Mouse (Mus musculus) ES-CJ7 (cell line): Measurements from ENCODE around the gene Itgb2.

Source experiments
- DNase-seq: peaks from one replicate; pipeline ENCODE4 v3.0.0; 2011; ENCODE audit warnings: low read depth, low spot score

Itgb2 gene

GRCm38 (mm10) chr10:77516379-77516951, 13.6 kb upstream of the Itgb2 start:
- DNase-seq, result no peak

- peak; percentile 75 for DNase-seq
These were observed 12.9 kb upstream of the Itgb2 start for GRCm38 (mm10) chr10:77517066-77517620.

GRCm38 (mm10) chr10:77517801-77518200, 12.3 kb upstream of the Itgb2 start:
- DNase-seq, result no peak

GRCm38 (mm10) chr10:77519191-77519590, 10.9 kb upstream of the Itgb2 start:
- DNase-seq, result no peak

- no peak for DNase-seq
These were observed 9.6 kb upstream of the Itgb2 start for GRCm38 (mm10) chr10:77520497-77520896.

- DNase-seq, result no peak
These were observed 7.9 kb upstream of the Itgb2 start for GRCm38 (mm10) chr10:77522021-77522731.

- DNase-seq, result no peak
These were observed 7.3 kb upstream of the Itgb2 start for GRCm38 (mm10) chr10:77522746-77523145.

- no peak for DNase-seq
These were observed 6.7 kb upstream of the Itgb2 start for GRCm38 (mm10) chr10:77523321-77523720.

GRCm38 (mm10) chr10:77526488-77526887, 3.6 kb upstream of the Itgb2 start:
- no peak for DNase-seq

- DNase-seq, result no peak
These were observed 1.4 kb upstream of the Itgb2 start for GRCm38 (mm10) chr10:77528634-77529033.

GRCm38 (mm10) chr10:77531026-77532019, 1.3 kb downstream of the Itgb2 start:
- no peak for DNase-seq

GRCm38 (mm10) chr10:77532020-77532413, 2.0 kb downstream of the Itgb2 start:
- no peak for DNase-seq

- DNase-seq, result no peak
These were observed 6.7 kb downstream of the Itgb2 start for GRCm38 (mm10) chr10:77536727-77537126.

- no peak for DNase-seq
These were observed 7.5 kb downstream of the Itgb2 start for GRCm38 (mm10) chr10:77537215-77538209.

GRCm38 (mm10) chr10:77539320-77539945, 9.4 kb downstream of the Itgb2 start:
- no peak for DNase-seq

GRCm38 (mm10) chr10:77540576-77541102, 10.6 kb downstream of the Itgb2 start:
- no peak for DNase-seq

GRCm38 (mm10) chr10:77541864-77542666, 12.0 kb downstream of the Itgb2 start:
- DNase-seq, result no peak

- DNase-seq, result peak; percentile 84
These were observed 13.2 kb downstream of the Itgb2 start for GRCm38 (mm10) chr10:77543226-77543625.

- DNase-seq, result no peak
These were observed 14.9 kb downstream of the Itgb2 start for GRCm38 (mm10) chr10:77544916-77545315.
